Mouse (Mus musculus): ENCODE results near the gene Dgcr6. TPM values are rescaled to one million over a fixed set of nuclear protein-coding genes. Genes with fewer than 3 reads are reported as not detected.

The Dgcr6 gene
- polyA plus RNA-seq, 1 experiment from 2014 or later: 156 TPM

DNA sequence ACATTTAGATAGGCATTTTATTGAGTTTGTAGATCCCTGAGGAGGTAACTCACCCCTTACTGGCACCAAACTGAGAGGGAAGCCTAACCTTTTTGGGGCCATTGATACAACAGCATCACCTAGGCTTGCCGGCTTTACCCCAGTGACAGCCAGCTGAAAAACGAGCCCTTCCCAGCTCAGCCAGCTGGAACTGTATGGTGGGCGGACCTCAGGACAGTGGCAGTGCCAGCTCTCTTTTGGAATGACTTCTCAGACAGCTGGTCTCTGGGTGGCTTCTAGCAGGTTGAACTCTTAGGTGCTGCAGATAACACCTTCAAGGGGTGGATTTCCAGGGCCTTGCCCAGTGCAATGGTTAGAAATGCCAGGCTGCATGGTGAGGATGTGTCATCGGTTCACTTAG lies 18.4 kb upstream of the Dgcr6 start:
- ATAC-seq (ENCODE audit: low FRiP score): no peak
- 69% methylated on average over 4 of the region's 4 CpGs for WGBS
- H3K9ac ChIP-seq: no peak overlapping the region
- no peak overlapping the region for H3K27ac ChIP-seq
- H3K9me3 ChIP-seq (ENCODE audit: control insufficient read depth, low read length): no peaks in the 10 kb centered on the region
- no peak for DNase-seq (ENCODE audit: low spot score)
- no peaks in the 10 kb centered on the region for H3K4me1 ChIP-seq (replicated peaks; ENCODE audit: control insufficient read depth, insufficient read depth, low read length)
- H3K4me2 ChIP-seq (replicated peaks): no peak overlapping the region
- H3K27me3 ChIP-seq (ENCODE audit: control insufficient read depth, insufficient read depth, low read length): no peaks in the 10 kb centered on the region
- no peaks in the 10 kb centered on the region for H3K36me3 ChIP-seq (replicated peaks; ENCODE audit: control insufficient read depth, insufficient read depth)
- no peak overlapping the region for H3K4me3 ChIP-seq (replicated peaks; ENCODE audit: low read length)

DNA sequence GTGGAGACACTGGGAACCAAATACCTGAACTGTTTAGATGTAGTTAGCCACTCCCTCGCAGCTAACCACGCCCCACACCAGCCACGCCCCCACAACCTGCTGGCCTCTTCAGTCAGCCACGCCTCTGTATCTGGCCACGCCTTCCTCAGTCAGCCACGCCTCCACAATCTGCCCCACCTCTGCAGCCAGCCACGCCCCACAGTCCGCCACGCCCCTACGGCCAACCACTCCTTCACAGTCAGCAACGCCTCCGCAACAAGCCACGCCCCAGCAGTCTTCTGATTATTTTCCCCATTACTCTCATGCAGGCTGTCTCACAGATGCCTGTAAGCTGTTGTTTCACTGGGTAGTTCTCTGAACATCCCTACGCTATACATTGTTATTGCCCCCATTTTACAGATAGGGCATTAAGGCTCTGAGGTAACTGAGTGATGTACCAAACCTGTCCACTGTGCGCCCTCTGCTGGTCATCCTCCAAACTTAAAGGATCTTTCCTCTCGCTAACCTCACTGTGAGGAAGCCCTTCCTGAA lies 16.2 kb upstream of the Dgcr6 start:
- 22% methylated on average over 16 of the region's 16 CpGs for WGBS
- H3K4me2 ChIP-seq (replicated peaks): no peak overlapping the region
- H3K9ac ChIP-seq: no peak overlapping the region
- H3K4me3 ChIP-seq (replicated peaks; ENCODE audit: low read length): no peak overlapping the region
- DNase-seq (ENCODE audit: low spot score) (peak; percentile 58), ATAC-seq (ENCODE audit: low FRiP score) (no peak)
- no peak overlapping the region for H3K27ac ChIP-seq
- H3K9me3 ChIP-seq (ENCODE audit: control insufficient read depth, low read length): no peaks in the 10 kb centered on the region
- H3K4me1 ChIP-seq (replicated peaks; ENCODE audit: control insufficient read depth, insufficient read depth, low read length): no peaks in the 10 kb centered on the region
- no peaks in the 10 kb centered on the region for H3K27me3 ChIP-seq (ENCODE audit: control insufficient read depth, insufficient read depth, low read length)
- no peaks in the 10 kb centered on the region for H3K36me3 ChIP-seq (replicated peaks; ENCODE audit: control insufficient read depth, insufficient read depth)

DNA sequence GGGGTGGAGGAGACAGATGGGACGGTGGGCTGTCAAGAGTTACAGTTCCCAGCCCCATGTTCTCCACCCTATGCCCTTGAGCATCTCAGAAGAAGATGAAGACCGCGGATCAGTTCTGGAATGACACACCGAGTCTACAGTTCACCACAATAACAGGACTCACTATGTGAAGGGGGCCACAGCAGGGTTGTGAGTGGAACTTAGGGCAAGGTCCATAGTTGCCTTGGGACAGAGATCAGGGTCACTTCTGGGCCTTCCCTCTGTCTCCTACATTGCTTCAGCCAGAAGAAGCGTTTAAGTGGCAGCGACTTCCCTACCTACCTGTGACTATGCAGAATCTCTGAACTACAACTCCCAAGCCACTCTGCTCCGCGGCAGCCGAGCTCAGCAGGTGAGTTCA lies 15.6 kb upstream of the Dgcr6 start:
- Histone ChIP-seq H3K9me3 (ENCODE audit: control insufficient read depth, low read length) (no peaks in the 10 kb centered on the region), H3K4me1 (replicated peaks; ENCODE audit: control insufficient read depth, insufficient read depth, low read length) (no peaks in the 10 kb centered on the region), H3K4me2 (replicated peaks) (no peak overlapping the region), H3K27me3 (ENCODE audit: control insufficient read depth, insufficient read depth, low read length) (no peaks in the 10 kb centered on the region), H3K4me3 (replicated peaks; ENCODE audit: low read length) (no peak overlapping the region), H3K36me3 (replicated peaks; ENCODE audit: control insufficient read depth, insufficient read depth) (no peaks in the 10 kb centered on the region), H3K9ac (no peak overlapping the region), H3K27ac (no peak overlapping the region)
- WGBS: 52% methylated on average over 9 of the region's 9 CpGs
- ATAC-seq (ENCODE audit: low FRiP score): no peak
- no peak for DNase-seq (ENCODE audit: low spot score)

DNA sequence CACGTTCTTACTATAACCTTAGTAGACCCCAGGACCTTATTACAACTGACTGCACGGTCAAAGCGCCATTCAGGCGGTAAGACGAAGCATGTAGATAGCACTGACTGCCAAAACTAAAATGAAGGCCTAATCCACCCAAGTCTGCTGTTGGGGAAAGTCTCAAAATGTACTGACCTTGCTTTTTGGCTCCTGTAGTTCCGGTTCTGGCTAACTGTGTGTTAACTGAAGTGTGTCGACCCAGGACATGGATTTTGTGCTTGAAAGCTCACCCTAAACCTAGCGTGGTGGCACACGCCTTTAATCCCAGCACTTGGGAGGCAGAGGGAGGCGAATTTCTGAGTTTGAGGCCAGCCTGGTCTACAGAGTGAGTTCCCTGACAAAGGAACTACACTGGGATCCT lies 7.7 kb upstream of the Dgcr6 start:
- WGBS: 84% methylated on average over 10 of the region's 10 CpGs
- H3K9me3 ChIP-seq (ENCODE audit: control insufficient read depth, low read length): no peaks in the 10 kb centered on the region
- H3K4me2 ChIP-seq (replicated peaks): no peak overlapping the region
- no peaks in the 10 kb centered on the region for H3K36me3 ChIP-seq (replicated peaks; ENCODE audit: control insufficient read depth, insufficient read depth)
- no peak overlapping the region for H3K9ac ChIP-seq
- no peak overlapping the region for H3K4me3 ChIP-seq (replicated peaks; ENCODE audit: low read length)
- DNase-seq (ENCODE audit: low spot score) (no peak), ATAC-seq (ENCODE audit: low FRiP score) (no peak)
- no peaks in the 10 kb centered on the region for H3K4me1 ChIP-seq (replicated peaks; ENCODE audit: control insufficient read depth, insufficient read depth, low read length)
- no peak overlapping the region for H3K27ac ChIP-seq
- no peaks in the 10 kb centered on the region for H3K27me3 ChIP-seq (ENCODE audit: control insufficient read depth, insufficient read depth, low read length)

DNA sequence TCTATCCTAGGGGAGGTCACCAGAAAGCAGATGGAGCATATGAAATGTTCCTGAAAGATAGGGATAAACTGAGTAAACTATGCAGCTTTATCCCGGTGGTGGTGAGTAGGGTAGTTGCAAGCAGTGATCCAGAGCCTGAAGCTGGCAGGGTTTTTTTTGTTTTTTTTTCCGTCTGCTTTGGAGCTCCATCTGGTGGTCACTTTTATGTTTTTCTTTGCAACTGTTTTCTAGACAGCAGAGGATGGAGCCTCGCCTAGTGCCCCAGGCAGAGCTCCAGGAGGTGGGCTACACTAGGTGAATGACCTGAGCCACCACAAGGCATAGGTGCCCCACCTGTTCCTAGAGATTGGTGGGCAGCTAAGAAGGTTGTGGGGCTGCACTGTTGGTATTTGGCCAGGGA lies 5.0 kb upstream of the Dgcr6 start:
- DNase-seq (ENCODE audit: low spot score): peak; percentile 84
- Histone ChIP-seq H3K9me3 (ENCODE audit: control insufficient read depth, low read length) (no peaks in the 10 kb centered on the region), H3K4me2 (replicated peaks) (no peak overlapping the region)

DNA sequence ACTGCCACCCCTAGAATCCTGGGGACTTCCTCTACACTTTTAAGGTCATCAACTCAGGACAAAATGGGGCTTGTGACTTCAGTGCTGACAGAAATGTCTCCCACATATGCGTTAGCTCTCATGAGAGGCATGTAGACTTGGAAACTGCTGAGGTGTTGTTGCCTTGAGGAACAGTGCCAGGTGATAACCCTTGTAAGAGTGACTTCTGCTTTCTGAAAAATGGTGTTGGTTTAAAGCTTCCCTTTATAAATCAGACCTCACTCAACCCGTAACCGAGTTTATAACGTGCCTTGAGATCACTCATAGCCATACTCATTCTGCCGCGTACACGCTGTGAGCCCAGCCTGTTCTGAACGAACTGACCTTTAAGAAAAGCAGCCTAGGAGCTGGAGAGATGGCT lies 4.6 kb upstream of the Dgcr6 start:
- no peak overlapping the region for H3K27ac ChIP-seq
- no peak for ATAC-seq (ENCODE audit: low FRiP score)
- 76% methylated on average over 8 of the region's 8 CpGs for WGBS

More for the DNA sequence above, 5.0 kb upstream of the Dgcr6 start:
- Histone ChIP-seq H3K27me3 (ENCODE audit: control insufficient read depth, insufficient read depth, low read length) (no peaks in the 10 kb centered on the region), H3K4me1 (replicated peaks; ENCODE audit: control insufficient read depth, insufficient read depth, low read length) (no peaks in the 10 kb centered on the region), H3K27ac (no peak overlapping the region), H3K4me3 (replicated peaks; ENCODE audit: low read length) (no peak overlapping the region), H3K9ac (no peak overlapping the region), H3K36me3 (replicated peaks; ENCODE audit: control insufficient read depth, insufficient read depth) (no peaks in the 10 kb centered on the region)
- 5% methylated on average over 3 of the region's 3 CpGs for WGBS
- peak; percentile 60; the same call in 1 of the 2 replicates for ATAC-seq (ENCODE audit: low FRiP score)

DNA sequence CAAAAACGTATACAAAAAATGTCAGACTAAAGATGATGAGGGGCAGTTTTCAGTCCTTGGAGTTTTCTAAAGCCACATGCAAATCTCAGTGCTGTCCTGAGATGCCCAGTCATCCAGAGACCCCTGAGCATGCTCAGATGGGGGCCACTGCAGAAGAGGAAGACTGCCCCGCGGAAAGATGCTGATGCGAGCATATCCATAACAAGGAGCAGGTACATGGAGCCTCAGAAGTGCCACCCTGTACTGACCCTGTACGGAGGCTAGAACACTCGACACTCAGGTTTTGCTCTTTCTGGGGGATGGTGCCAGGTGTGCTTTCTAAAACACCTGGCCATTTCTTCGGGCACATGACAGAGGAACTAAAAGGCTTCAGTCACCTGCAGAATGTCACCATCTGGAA lies 338 bp upstream of the Dgcr6 start:
- Histone ChIP-seq H3K27ac (no peak overlapping the region), H3K9me3 (ENCODE audit: control insufficient read depth, low read length) (no peaks in the 10 kb centered on the region), H3K4me1 (replicated peaks; ENCODE audit: control insufficient read depth, insufficient read depth, low read length) (no peaks in the 10 kb centered on the region), H3K36me3 (replicated peaks; ENCODE audit: control insufficient read depth, insufficient read depth) (no peaks in the 10 kb centered on the region), H3K9ac (no peak overlapping the region), H3K27me3 (ENCODE audit: control insufficient read depth, insufficient read depth, low read length) (no peaks in the 10 kb centered on the region), H3K4me3 (replicated peaks; ENCODE audit: low read length) (no peak overlapping the region), H3K4me2 (replicated peaks) (no peak overlapping the region)
- DNase-seq (ENCODE audit: low spot score) (no peak), ATAC-seq (ENCODE audit: low FRiP score) (peak; percentile 18; the same call in 1 of the 2 replicates)
- WGBS: 60% methylated on average over 7 of the region's 7 CpGs

More for the DNA sequence above, 4.6 kb upstream of the Dgcr6 start:
- no peaks in the 10 kb centered on the region for H3K27me3 ChIP-seq (ENCODE audit: control insufficient read depth, insufficient read depth, low read length)
- no peak for DNase-seq (ENCODE audit: low spot score)
- no peak overlapping the region for H3K4me2 ChIP-seq (replicated peaks)
- H3K4me1 ChIP-seq (replicated peaks; ENCODE audit: control insufficient read depth, insufficient read depth, low read length): no peaks in the 10 kb centered on the region
- H3K4me3 ChIP-seq (replicated peaks; ENCODE audit: low read length): no peak overlapping the region
- no peak overlapping the region for H3K9ac ChIP-seq
- H3K36me3 ChIP-seq (replicated peaks; ENCODE audit: control insufficient read depth, insufficient read depth): no peaks in the 10 kb centered on the region
- H3K9me3 ChIP-seq (ENCODE audit: control insufficient read depth, low read length): no peaks in the 10 kb centered on the region

DNA sequence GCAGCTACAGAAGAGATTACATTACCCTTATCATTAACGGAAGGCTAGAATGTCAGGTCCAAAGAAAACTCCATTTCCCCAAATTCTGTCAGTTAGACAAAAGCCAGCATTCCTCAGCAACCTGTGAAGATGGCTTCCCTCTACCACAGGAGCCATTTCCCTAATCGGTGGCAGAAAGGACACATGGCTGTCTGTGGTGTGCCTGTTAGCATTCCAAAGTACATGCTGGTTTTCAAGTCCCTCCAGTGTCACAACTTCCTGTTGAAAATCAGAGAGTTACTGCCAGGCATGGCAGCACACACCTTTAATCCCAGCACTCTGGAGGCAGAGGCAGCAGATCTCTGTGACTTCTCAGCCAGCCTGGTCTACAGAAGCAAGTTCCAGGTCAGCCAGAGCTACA lies 3.6 kb downstream of the Dgcr6 start:
- Histone ChIP-seq H3K4me1 (replicated peaks; ENCODE audit: control insufficient read depth, insufficient read depth, low read length) (no peaks in the 10 kb centered on the region), H3K4me3 (replicated peaks; ENCODE audit: low read length) (no peak overlapping the region), H3K36me3 (replicated peaks; ENCODE audit: control insufficient read depth, insufficient read depth) (no peaks in the 10 kb centered on the region), H3K4me2 (replicated peaks) (no peak overlapping the region), H3K9ac (no peak overlapping the region), H3K9me3 (ENCODE audit: control insufficient read depth, low read length) (no peaks in the 10 kb centered on the region), H3K27me3 (ENCODE audit: control insufficient read depth, insufficient read depth, low read length) (no peaks in the 10 kb centered on the region), H3K27ac (no peak overlapping the region)
- ATAC-seq (ENCODE audit: low FRiP score) (no peak), DNase-seq (ENCODE audit: low spot score) (no peak)
- WGBS: 77% methylated on average over 2 of the region's 2 CpGs

DNA sequence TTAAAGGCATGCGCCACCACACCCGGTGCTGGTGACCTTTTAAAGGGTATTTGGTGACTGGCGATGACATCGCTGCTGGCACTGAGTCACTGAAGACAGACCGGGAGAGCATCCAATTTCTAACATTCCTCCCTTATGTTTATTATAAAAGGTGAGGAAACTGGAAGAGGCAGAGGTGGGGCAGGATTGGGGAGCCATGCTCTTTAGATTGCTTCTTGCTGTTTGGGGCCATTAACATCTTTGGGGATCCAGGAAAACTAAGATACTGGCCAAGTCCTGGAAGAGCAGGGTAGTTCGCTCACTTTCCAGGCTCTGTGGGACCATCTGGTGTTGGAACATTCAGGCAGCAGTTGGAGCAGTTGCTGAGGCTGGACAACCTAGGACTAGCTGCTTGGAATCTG lies 5.7 kb downstream of the Dgcr6 start:
- H3K4me1 ChIP-seq (replicated peaks; ENCODE audit: control insufficient read depth, insufficient read depth, low read length): no peaks in the 10 kb centered on the region
- ATAC-seq (ENCODE audit: low FRiP score) (no peak), DNase-seq (ENCODE audit: low spot score) (no peak)
- no peak overlapping the region for H3K4me3 ChIP-seq (replicated peaks; ENCODE audit: low read length)
- H3K36me3 ChIP-seq (replicated peaks; ENCODE audit: control insufficient read depth, insufficient read depth): no peaks in the 10 kb centered on the region
- H3K27me3 ChIP-seq (ENCODE audit: control insufficient read depth, insufficient read depth, low read length): no peaks in the 10 kb centered on the region
- no peaks in the 10 kb centered on the region for H3K9me3 ChIP-seq (ENCODE audit: control insufficient read depth, low read length)
- no peak overlapping the region for H3K4me2 ChIP-seq (replicated peaks)
- H3K9ac ChIP-seq: no peak overlapping the region
- no peak overlapping the region for H3K27ac ChIP-seq
- WGBS: 84% methylated on average over 6 of the region's 6 CpGs

DNA sequence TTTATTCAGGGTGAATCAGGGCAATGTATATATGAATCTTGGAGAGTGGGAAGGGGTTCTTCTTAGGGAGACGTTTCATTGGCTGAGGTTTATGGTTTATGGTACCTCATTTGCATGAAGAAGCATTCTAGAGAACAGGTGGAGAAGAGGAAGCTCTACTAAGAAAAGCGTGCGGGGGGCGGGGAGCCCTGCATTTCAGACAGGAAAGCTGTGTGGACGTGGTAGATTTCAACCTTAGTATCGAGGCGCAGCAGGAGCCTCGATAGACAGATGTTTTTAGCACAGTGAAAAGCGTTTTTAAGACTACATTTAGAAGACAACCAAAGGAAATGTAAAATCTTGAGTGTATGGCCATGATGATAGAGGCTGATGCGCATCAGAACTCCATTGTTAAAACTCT lies 6.6 kb downstream of the Dgcr6 start:
- DNase-seq (ENCODE audit: low spot score): no peak
- H3K4me2 ChIP-seq (replicated peaks): no peak overlapping the region
- no peak overlapping the region for H3K27ac ChIP-seq
- no peaks in the 10 kb centered on the region for H3K27me3 ChIP-seq (ENCODE audit: control insufficient read depth, insufficient read depth, low read length)
- ATAC-seq (ENCODE audit: low FRiP score): no peak
- H3K36me3 ChIP-seq (replicated peaks; ENCODE audit: control insufficient read depth, insufficient read depth): no peaks in the 10 kb centered on the region
- H3K9ac ChIP-seq: no peak overlapping the region
- WGBS: 80% methylated on average over 10 of the region's 10 CpGs
- H3K4me1 ChIP-seq (replicated peaks; ENCODE audit: control insufficient read depth, insufficient read depth, low read length): no peaks in the 10 kb centered on the region
- H3K4me3 ChIP-seq (replicated peaks; ENCODE audit: low read length): no peak overlapping the region
- H3K9me3 ChIP-seq (ENCODE audit: control insufficient read depth, low read length): no peaks in the 10 kb centered on the region

Data from hindbrain, embryonic 14.5 days (tissue).